Mouse (Mus musculus) embryonic fibroblast, embryonic 13.5 days (primary cell): ENCODE measurements around the gene Slc27a5. TPM values are rescaled to one million over a fixed set of nuclear protein-coding genes. Genes with fewer than 3 reads are reported as not detected.

ENCODE experiments used
- H3K27ac ChIP-seq: 2 replicates; pipeline ENCODE4 v1.5.1; 2012; ENCODE audit warnings: low read length, control low read depth, inconsistent platforms; ENCODE audit not compliant: insufficient read depth
- H3K4me1 ChIP-seq: 2 replicates; pipeline ENCODE4 v1.6.1; 2011; ENCODE audit warnings: low read length; ENCODE audit not compliant: control insufficient read depth, insufficient read depth
- H3K4me3 ChIP-seq: 2 replicates; pipeline ENCODE4 v1.5.1; 2011; ENCODE audit warnings: mild to moderate bottlenecking, control low read depth, low read length; ENCODE audit not compliant: insufficient read depth
- CTCF ChIP-seq: IDR thresholded peaks from 2 replicates; pipeline ENCODE4 v1.5.1; 2011; ENCODE audit warnings: mild to moderate bottlenecking, control low read depth, low read length, moderate library complexity, borderline replicate concordance; ENCODE audit not compliant: insufficient read depth
- POLR2A ChIP-seq: IDR thresholded peaks from 2 replicates; pipeline ENCODE4 v1.6.1; 2011; ENCODE audit warnings: low read depth, mild to moderate bottlenecking, control low read depth, low read length, moderate library complexity
- polyA plus RNA-seq: library from polyadenylated mRNA; stranded (reverse); fragments of >200 nt; gene quantifications from 2 replicates; pipeline ENCODE4 v1.2.4, GENCODE M21; 2011; ENCODE audit warnings: low read depth; ENCODE audit not compliant: missing spikeins, insufficient read length

Gene Slc27a5
- polyA plus RNA-seq, 1 experiment, result not detected

DNA sequence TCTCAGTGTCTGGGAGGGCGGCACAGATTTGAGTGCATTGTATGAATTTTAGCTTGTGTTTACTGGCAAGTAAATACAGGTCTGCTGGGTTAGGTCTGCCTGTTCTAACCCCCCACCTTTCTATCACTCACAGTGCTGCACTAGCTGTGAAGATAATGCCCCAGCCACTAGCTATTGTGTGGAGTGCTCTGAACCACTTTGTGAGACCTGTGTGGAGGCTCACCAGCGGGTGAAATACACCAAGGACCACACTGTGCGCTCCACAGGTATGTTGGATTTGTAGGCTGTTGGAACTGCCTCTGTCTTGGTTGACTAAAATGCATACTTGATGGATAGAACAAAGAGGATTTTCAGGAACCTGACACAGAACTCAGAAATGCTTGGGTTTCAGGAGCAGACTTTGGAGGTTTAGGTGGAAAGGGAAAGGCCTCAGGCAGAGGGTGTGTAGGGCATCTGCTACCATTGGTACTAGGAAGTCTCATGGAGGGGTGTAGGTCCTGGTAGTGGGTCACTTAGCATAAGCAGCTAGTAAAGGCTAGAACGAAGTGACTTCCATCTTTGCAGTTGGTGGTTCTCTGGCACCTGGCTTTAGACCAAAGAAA is 27.6 kb upstream of the Slc27a5 start:
- TF ChIP-seq CTCF, result no peak
- no peak for TF ChIP-seq POLR2A
- Histone ChIP-seq H3K4me3 (peak overlapping the region; percentile 100), H3K27ac (no peak overlapping the region), H3K4me1 (peaks cover 2% of the 10 kb centered on the region; the same call in 1 of the 2 replicates)

DNA sequence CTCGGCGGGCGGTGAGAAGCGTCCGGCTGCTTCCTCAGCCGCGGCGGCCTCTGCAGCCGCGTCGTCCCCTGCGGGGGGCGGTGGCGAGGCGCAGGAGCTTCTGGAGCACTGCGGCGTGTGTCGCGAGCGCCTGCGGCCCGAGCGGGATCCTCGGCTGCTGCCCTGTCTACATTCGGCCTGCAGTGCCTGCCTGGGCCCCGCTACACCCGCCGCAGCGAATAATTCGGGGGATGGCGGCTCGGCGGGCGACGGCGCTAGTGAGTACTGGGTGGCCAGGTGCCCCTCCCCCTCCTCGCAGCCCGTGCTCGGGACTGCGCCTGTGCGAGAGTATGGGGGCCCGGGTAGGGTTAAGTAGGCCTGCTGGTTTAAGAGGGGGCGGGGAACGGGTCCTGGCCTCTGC is 26.8 kb upstream of the Slc27a5 start:
- TF ChIP-seq CTCF (no peak), POLR2A (0 out of 2 replicates have a peak, but pooled peaks have one; percentile 7)
- Histone ChIP-seq H3K27ac (peak overlapping the region; percentile 90), H3K4me3 (peak overlapping the region; percentile 100)

DNA sequence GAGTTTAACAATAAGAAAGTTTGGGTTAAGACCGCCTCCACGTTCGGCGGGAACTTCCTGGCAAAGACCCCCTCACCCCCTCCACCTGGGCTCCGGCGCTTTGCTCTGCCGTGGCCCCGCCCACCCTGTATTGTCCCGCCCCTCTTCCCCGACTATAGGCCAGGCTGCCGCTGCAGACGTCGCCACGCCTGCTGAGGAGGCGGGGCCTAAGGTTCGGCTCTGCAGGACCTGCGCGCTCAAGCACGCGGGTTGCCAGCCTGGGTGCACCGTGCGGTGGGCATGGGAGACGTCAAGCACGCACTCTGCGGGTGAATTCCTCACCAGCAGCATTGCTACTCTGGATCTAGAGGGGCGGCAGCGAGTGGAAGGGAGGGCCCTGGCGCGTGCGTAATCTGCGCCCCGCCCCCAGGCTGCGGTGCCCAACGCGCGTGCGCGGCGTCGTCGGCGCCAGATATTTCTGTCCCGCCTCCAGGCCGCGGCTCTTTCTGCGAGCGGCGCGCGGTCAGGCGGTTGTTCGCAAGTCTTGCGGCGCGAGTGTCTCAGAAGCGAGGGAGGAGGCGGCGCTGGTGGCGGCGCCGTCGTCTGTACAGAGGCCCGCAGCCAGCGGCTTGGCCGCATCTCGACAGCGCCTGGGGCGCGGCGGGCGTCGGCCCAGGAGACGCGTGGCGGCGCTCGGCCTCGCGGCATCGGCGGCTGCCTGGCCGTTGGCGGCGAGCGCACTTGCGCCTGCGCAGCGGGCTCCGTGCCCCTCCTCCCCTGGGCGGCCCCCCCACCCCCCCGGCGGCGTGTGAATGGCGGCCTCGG is 26.1 kb upstream of the Slc27a5 start:
- H3K27ac ChIP-seq, result peak overlapping the region; percentile 90
- TF ChIP-seq CTCF (no peak), POLR2A (peak; percentile 92)

More for the DNA sequence above, 26.8 kb upstream of the Slc27a5 start:
- peaks cover 2% of the 10 kb centered on the region; the same call in 1 of the 2 replicates for H3K4me1 ChIP-seq

DNA sequence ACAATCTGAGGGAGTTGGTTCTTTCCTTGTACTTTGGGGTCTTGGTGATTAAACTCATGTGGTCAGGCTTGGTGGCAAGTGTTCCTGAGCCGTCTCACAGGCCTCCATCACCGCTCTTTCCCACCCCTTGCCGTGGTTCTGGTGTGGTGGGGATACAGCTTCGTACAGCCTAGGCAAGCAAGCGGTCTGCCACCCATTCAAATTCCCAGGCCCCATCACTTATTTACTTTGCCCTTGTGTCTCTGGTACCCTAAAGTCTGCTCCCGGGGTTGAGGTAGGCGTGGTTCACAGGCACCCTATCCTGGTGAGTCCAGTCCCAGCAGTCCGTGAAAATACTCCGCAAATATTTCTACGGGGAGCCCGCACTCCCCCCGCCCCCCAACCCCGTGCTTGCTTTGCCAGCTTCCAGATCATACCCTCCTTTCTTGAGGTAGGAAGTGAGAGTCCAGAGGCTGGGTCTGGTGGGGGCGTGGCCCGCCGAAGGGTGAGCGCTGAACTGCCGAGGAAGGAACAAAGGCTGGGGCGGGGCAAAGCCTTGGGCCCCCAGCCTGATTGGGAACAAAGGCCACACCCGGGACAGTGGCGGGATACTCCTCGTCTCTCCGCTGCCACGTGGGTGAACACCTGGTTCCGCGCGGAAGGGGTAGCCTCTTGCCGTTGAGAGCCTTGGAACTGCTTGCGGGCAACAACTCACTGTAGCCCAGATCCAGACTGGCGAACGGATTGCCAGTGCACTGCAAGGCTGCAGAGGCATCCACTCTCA is 25.0 kb upstream of the Slc27a5 start:
- H3K4me1 ChIP-seq, result peaks cover 2% of the 10 kb centered on the region; the same call in 1 of the 2 replicates
- TF ChIP-seq POLR2A, result peak; percentile 47
- no peak for TF ChIP-seq CTCF
- H3K4me3 ChIP-seq, result peak overlapping the region; percentile 54
- H3K27ac ChIP-seq, result peak overlapping the region; percentile 52

More for the DNA sequence above, 26.1 kb upstream of the Slc27a5 start:
- Histone ChIP-seq H3K4me1 (peaks cover 2% of the 10 kb centered on the region; the same call in 1 of the 2 replicates), H3K4me3 (peak overlapping the region; percentile 100)

DNA sequence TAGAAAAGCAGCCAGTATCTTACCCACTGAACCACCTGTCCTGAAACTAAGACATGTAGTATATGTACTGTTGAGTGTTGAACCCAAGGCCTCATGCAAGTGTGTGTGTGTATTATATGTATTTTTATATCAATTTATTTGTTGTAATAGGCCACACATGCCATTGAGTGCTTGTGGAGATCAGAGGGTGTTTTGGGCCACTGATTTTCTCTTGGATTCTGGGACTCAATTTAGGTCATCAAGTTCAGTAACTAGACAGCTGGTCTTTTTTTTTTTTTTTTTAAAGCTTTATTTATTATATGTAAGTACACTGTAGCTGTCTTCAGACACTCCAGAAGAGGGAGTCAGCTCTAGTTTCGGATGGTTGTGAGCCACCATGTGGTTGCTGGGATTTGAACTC is 17.2 kb upstream of the Slc27a5 start:
- Histone ChIP-seq H3K4me3 (no peak overlapping the region), H3K4me1 (no peaks in the 10 kb centered on the region), H3K27ac (no peak overlapping the region)
- TF ChIP-seq POLR2A, result no peak
- TF ChIP-seq CTCF, result no peak

DNA sequence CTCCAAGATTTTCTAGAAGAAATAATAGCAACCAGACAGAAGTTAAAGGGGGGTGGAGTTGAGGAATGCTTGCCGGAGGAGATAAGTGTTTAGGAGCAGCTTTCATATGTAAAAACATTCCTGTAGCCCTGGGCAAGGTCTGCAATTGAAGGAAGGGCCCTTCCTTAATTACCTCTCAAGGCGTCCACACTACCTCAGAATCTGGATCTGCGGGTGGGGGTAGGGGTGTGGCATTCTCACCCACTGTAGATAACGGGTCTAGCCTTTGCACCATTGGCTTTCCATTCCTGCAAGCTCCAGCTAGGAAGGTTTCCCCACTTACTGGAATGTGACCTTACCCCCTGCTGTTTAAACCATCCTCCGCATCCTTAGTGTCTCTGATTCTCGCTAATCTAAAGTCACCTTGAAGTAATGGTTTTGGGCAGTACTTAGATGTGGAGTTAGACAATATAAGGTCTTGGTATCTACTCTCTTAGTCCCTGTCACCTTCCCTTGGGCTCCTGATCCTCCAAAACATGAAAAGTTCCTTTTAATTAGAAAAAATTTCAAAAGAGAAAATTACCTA is 16.4 kb upstream of the Slc27a5 start:
- TF ChIP-seq POLR2A, result no peak
- TF ChIP-seq CTCF, result no peak
- no peak overlapping the region for H3K27ac ChIP-seq
- H3K4me3 ChIP-seq, result no peak overlapping the region
- H3K4me1 ChIP-seq, result no peaks in the 10 kb centered on the region

DNA sequence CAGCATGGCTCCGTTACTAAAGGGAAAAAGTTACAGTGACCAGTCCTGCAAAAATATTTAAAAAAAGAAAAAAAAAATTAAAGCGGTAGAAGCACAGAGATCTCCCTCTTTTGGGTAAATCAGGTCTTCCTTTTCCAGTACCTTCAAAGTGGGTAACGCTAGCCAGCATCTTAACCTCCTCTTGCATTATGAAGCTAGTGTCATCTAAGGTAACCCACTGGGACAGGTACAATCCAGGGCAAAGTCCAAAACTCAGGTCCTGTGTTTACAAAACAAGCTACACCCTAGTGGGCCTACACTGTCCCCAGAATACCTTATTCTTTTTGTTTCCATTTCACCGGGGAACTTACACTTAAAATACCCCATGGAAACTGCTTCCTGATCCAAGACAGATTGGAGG is 15.7 kb upstream of the Slc27a5 start:
- no peaks in the 10 kb centered on the region for H3K4me1 ChIP-seq
- no peak overlapping the region for H3K4me3 ChIP-seq
- no peak for TF ChIP-seq CTCF
- TF ChIP-seq POLR2A, result no peak
- H3K27ac ChIP-seq, result no peak overlapping the region

DNA sequence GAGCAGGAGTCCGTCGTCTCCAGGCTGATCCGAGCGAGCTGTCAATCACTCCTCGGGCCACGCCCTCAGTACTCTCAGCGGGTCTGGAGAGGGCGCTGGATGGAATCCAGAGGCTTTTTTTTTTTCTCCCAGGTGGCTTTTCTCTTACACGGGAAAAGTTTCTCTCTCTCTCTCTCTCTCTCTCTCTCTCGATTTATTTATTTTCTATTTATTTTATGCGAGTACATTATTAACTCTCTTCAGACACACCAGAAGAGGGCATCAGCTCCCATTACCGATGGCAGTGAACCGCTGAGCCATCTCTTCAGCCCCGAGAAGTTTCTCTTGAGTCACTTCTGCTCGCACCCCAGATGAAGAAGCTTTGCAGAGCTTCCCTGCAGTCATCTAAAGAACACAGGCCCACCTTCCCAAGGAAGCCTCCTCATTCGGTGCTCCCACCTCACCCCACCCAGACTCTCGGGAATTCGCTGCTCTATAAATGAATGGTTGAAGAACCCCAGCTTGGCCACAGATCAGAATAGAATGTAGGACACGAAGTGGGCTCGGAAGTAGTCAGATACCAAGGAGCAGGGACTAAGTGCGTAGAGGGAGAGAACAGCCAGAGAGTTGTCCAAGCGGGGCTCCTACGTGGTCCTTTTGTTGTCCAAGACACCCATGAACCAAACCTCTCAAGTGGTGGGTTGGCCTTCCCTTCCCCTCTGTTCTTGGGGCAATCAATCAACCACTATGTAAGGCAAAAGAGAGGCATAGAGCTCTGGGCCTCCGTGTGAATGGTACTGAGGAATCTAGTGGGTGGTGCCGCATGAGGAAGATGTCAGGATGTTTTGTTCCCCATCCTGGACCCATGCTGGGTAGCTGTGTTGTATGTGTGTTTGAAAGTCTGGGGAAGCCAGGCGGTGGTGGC is 12.3 kb upstream of the Slc27a5 start, which contains the start of gene Zbtb45:
TSS of gene Zbtb45 (minus strand) at position 30 of the 904 bp plus-strand sequence.
- peak; percentile 31; the same call in 1 of the 2 replicates for TF ChIP-seq POLR2A
- TF ChIP-seq CTCF, result no peak
- peak within 1 kb of the TSS; percentile 83 for H3K27ac ChIP-seq
- peak within 1 kb of the TSS; percentile 82 for H3K4me3 ChIP-seq
- peaks cover 3% of the 10 kb centered on the region; the same call in 1 of the 2 replicates for H3K4me1 ChIP-seq
